Mouse (Mus musculus): ENCODE results near the gene Esrrg. TPM values are rescaled to one million over a fixed set of nuclear protein-coding genes. Genes with fewer than 3 reads are reported as not detected.

The Esrrg gene
- polyA plus RNA-seq, 1 experiment, result 0.27 TPM

DNA sequence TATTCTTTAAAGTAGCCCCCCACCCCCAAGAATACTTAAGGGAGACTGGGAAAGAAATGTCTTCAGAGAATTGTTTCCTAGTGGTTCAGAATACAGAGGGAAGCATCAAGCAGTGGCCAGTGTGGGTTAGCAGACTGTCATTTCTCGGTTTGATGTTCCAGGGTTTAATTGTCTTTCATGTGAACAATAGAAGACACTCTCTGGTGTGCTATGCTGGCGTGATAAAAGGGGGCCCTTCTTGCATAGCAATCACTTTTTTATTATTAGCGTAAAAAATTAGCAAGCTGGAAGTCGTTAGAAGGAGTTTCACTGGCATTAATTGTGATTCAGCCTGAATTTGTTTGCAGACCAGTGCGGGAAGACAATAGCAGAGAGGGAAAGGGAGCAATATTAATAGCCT is 253.7 kb downstream of the Esrrg start:
- Histone ChIP-seq H3K4me3 (ENCODE audit: extremely low read depth, insufficient read depth, insufficient read length) (no peak overlapping the region), H3K27ac (ENCODE audit: insufficient read depth, low read length) (no peak overlapping the region), H3K36me3 (ENCODE audit: control insufficient read depth, insufficient read depth, low read length) (no peaks in the 10 kb centered on the region), H3K27me3 (ENCODE audit: control insufficient read depth, insufficient read depth, low read length) (no peaks in the 10 kb centered on the region), H3K4me1 (ENCODE audit: control insufficient read depth, insufficient read depth, insufficient read length) (no peaks in the 10 kb centered on the region)
- DNase-seq (ENCODE audit: low read depth in 1 of 2, low spot score in 2 of 2), result no peak
- no peak for TF ChIP-seq POLR2A (IDR thresholded peaks at IDR 0.05; ENCODE audit: low read depth, low read length)
- TF ChIP-seq CTCF (IDR thresholded peaks at IDR 0.05; ENCODE audit: extremely low read depth, insufficient read depth, insufficient read length, insufficient replicate concordance), result no peak
- 78% methylated on average over 5 of the region's 5 CpGs for WGBS

DNA sequence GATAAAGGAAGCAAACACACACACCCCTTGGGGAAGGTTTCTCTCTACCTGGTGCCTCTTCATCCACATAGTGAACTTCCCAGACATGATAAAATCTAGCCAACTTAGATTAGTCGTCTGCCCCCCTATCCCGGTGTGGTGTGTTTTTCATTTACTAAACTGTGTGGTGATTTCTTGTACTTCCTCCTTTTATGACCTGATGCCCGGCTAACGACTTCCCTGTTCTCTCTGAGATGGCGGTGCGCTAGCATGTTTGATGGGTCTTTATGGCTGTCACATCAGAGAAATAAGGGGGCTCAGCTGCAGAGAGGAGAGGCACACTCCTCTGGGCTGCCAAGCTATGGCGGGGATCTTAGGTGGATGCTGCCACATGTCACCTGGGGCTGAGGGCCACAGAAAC is 259.8 kb downstream of the Esrrg start:
- WGBS, result 19% methylated on average over 7 of the region's 7 CpGs

DNA sequence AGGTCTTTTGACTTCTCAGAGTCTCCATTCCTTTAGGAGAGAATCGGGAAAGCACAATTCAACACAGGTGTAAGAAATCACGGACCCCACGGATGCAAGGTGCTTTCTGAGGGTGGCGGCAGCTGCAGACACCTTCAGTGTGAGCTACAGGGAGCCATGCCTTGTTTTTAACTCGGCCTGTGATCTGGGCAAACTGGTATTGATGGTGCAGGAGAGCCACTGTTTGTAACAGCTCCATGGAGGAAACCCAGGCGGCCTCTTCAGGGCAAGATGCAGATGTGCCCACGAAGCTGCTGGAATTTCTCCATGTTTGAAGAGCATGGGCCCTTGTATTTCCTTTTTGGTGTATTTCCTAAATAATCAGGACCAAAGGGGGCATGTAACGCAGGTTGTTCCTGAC is 263.6 kb downstream of the Esrrg start:
- H3K4me1 ChIP-seq (ENCODE audit: control insufficient read depth, insufficient read depth, insufficient read length), result no peaks in the 10 kb centered on the region
- H3K27me3 ChIP-seq (ENCODE audit: control insufficient read depth, insufficient read depth, low read length), result no peaks in the 10 kb centered on the region
- no peak for DNase-seq (ENCODE audit: low read depth in 1 of 2, low spot score in 2 of 2)
- no peaks in the 10 kb centered on the region for H3K36me3 ChIP-seq (ENCODE audit: control insufficient read depth, insufficient read depth, low read length)
- H3K27ac ChIP-seq (ENCODE audit: insufficient read depth, low read length), result no peak overlapping the region
- no peak overlapping the region for H3K4me3 ChIP-seq (ENCODE audit: extremely low read depth, insufficient read depth, insufficient read length)
- no peak for TF ChIP-seq POLR2A (IDR thresholded peaks at IDR 0.05; ENCODE audit: low read depth, low read length)
- 69% methylated on average over 8 of the region's 8 CpGs for WGBS

More for the DNA sequence above, 259.8 kb downstream of the Esrrg start:
- H3K36me3 ChIP-seq (ENCODE audit: control insufficient read depth, insufficient read depth, low read length), result no peaks in the 10 kb centered on the region
- no peak overlapping the region for H3K27ac ChIP-seq (ENCODE audit: insufficient read depth, low read length)
- H3K4me3 ChIP-seq (ENCODE audit: extremely low read depth, insufficient read depth, insufficient read length), result no peak overlapping the region
- no peaks in the 10 kb centered on the region for H3K4me1 ChIP-seq (ENCODE audit: control insufficient read depth, insufficient read depth, insufficient read length)
- H3K27me3 ChIP-seq (ENCODE audit: control insufficient read depth, insufficient read depth, low read length), result no peaks in the 10 kb centered on the region
- DNase-seq (ENCODE audit: low read depth in 1 of 2, low spot score in 2 of 2), result no peak
- TF ChIP-seq CTCF (IDR thresholded peaks at IDR 0.05; ENCODE audit: extremely low read depth, insufficient read depth, insufficient read length, insufficient replicate concordance) (no peak), POLR2A (IDR thresholded peaks at IDR 0.05; ENCODE audit: low read depth, low read length) (no peak)

DNA sequence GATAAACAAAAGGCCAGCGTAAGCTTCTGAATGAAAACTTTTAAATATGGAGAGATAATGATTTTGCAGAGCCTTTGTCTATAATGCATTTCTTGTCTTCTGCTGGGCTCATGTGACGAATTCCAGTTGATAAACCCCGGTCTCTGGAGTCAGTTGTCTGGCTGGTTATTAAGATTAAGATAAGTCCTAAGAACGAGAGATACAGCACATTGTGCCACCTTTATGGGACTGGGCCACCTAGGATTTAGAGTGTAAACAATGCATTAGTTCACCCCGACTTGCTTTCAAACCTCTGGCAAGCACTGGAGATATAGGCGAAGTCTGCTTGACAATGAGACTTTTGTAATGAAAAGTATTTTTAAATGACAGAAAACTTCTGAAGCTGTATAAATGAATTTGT is 264.2 kb downstream of the Esrrg start:
- TF ChIP-seq POLR2A (IDR thresholded peaks at IDR 0.05; ENCODE audit: low read depth, low read length) (no peak), CTCF (IDR thresholded peaks at IDR 0.05; ENCODE audit: extremely low read depth, insufficient read depth, insufficient read length, insufficient replicate concordance) (no peak)
- Histone ChIP-seq H3K36me3 (ENCODE audit: control insufficient read depth, insufficient read depth, low read length) (no peaks in the 10 kb centered on the region), H3K27me3 (ENCODE audit: control insufficient read depth, insufficient read depth, low read length) (no peaks in the 10 kb centered on the region), H3K27ac (ENCODE audit: insufficient read depth, low read length) (no peak overlapping the region), H3K4me1 (ENCODE audit: control insufficient read depth, insufficient read depth, insufficient read length) (no peaks in the 10 kb centered on the region), H3K4me3 (ENCODE audit: extremely low read depth, insufficient read depth, insufficient read length) (no peak overlapping the region)
- 78% methylated on average over 6 of the region's 6 CpGs for WGBS
- no peak for DNase-seq (ENCODE audit: low read depth in 1 of 2, low spot score in 2 of 2)

DNA sequence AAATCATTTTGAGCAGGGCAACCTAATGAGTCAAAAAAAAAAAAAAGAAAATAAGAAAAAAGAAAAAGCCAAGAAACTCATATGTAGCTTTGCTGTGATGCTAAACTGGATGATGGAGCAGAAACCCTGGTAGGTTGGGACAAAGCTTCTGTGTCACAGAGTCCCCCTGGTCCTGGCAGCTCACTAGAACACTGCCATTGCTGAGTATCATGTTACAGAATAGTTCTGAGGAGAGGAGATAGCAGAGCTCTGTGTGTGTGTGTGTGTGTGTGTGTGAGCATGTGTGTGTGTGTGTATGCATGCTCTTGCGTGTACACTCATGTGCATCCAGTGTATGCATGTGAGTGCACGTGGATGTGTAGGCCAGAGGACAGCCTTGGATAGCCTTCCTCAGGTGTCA is 265.2 kb downstream of the Esrrg start:
- H3K27me3 ChIP-seq (ENCODE audit: control insufficient read depth, insufficient read depth, low read length), result no peaks in the 10 kb centered on the region
- 89% methylated on average over 2 of the region's 2 CpGs for WGBS
- no peak overlapping the region for H3K4me3 ChIP-seq (ENCODE audit: extremely low read depth, insufficient read depth, insufficient read length)
- no peaks in the 10 kb centered on the region for H3K4me1 ChIP-seq (ENCODE audit: control insufficient read depth, insufficient read depth, insufficient read length)
- TF ChIP-seq POLR2A (IDR thresholded peaks at IDR 0.05; ENCODE audit: low read depth, low read length), result no peak
- TF ChIP-seq CTCF (IDR thresholded peaks at IDR 0.05; ENCODE audit: extremely low read depth, insufficient read depth, insufficient read length, insufficient replicate concordance), result no peak
- H3K36me3 ChIP-seq (ENCODE audit: control insufficient read depth, insufficient read depth, low read length), result no peaks in the 10 kb centered on the region
- no peak overlapping the region for H3K27ac ChIP-seq (ENCODE audit: insufficient read depth, low read length)
- DNase-seq (ENCODE audit: low read depth in 1 of 2, low spot score in 2 of 2), result no peak

DNA sequence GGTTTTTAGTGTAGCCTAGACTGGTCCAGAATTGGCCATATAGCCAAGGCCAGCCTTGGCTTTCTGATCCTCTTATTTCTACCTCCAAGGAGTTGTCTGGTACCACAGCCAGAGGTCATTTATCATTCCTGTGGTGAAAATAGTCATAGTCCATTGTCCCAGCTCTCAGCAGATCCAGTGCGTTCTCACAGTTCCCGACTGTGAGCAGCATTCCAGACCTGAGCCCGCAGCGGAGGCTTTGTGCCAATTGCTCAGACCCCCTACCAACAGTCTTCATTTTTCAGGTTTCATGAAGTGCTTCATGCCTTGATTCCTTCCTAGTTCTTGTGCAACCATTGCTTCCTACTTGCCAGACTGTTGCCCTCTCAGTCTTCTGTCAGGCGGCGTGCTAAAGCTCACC is 278.7 kb downstream of the Esrrg start:
- H3K27ac ChIP-seq (ENCODE audit: insufficient read depth, low read length), result no peak overlapping the region
- DNase-seq (ENCODE audit: low read depth in 1 of 2, low spot score in 2 of 2), result no peak
- H3K36me3 ChIP-seq (ENCODE audit: control insufficient read depth, insufficient read depth, low read length), result no peaks in the 10 kb centered on the region
- WGBS, result 84% methylated on average over 6 of the region's 6 CpGs
- H3K4me1 ChIP-seq (ENCODE audit: control insufficient read depth, insufficient read depth, insufficient read length), result no peaks in the 10 kb centered on the region
- no peak overlapping the region for H3K4me3 ChIP-seq (ENCODE audit: extremely low read depth, insufficient read depth, insufficient read length)
- H3K27me3 ChIP-seq (ENCODE audit: control insufficient read depth, insufficient read depth, low read length), result no peaks in the 10 kb centered on the region
- no peak for TF ChIP-seq CTCF (IDR thresholded peaks at IDR 0.05; ENCODE audit: extremely low read depth, insufficient read depth, insufficient read length, insufficient replicate concordance)
- TF ChIP-seq POLR2A (IDR thresholded peaks at IDR 0.05; ENCODE audit: low read depth, low read length), result no peak

DNA sequence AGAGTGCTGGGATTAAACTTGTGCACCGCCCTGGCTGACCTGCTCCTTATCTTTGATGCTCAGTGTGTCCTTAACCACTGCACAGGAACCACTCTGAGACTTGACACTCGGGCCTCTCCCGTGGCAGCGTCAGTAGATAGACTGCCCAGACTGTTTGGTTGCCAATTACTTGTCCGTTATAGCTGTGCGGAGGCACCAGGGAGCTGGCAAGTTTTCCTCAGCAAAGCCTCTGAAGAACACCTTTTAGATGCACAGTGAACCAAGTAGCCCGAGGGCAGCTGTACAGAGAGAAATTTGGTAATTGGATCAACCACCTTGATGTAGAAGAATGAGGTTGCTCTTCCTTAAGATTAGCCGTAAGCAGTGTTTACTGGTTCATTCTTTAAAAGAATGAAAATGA is 279.6 kb downstream of the Esrrg start:
- WGBS, result 85% methylated on average over 8 of the region's 8 CpGs
- Histone ChIP-seq H3K4me1 (ENCODE audit: control insufficient read depth, insufficient read depth, insufficient read length) (no peaks in the 10 kb centered on the region), H3K27ac (ENCODE audit: insufficient read depth, low read length) (no peak overlapping the region), H3K36me3 (ENCODE audit: control insufficient read depth, insufficient read depth, low read length) (no peaks in the 10 kb centered on the region), H3K4me3 (ENCODE audit: extremely low read depth, insufficient read depth, insufficient read length) (no peak overlapping the region), H3K27me3 (ENCODE audit: control insufficient read depth, insufficient read depth, low read length) (no peaks in the 10 kb centered on the region)
- DNase-seq (ENCODE audit: low read depth in 1 of 2, low spot score in 2 of 2), result no peak
- TF ChIP-seq POLR2A (IDR thresholded peaks at IDR 0.05; ENCODE audit: low read depth, low read length), result no peak
- no peak for TF ChIP-seq CTCF (IDR thresholded peaks at IDR 0.05; ENCODE audit: extremely low read depth, insufficient read depth, insufficient read length, insufficient replicate concordance)
